Mouse (Mus musculus): Measurements from ENCODE around the gene Psph. TPM values are rescaled to one million over a fixed set of nuclear protein-coding genes. Genes with fewer than 3 reads are reported as not detected.
"Not testable (repeated sequence)": the region's sequence is repeated elsewhere in the genome, so short reads cannot be mapped to it uniquely, and the experiment has no call there.

Gene Psph
- polyA plus RNA-seq, 1 experiment from 2014 or later, result 20.8 TPM

GRCm38 (mm10) chr5:129782211-129782610 is 5.0 kb downstream of the Psph start:
- H3K27me3 ChIP-seq (replicated peaks; ENCODE audit: insufficient read depth, low read length), result no peaks in the 10 kb centered on the region
- WGBS, result 38% methylated on average over 3 of the region's 3 CpGs
- no peak for ATAC-seq
- no peak overlapping the region for H3K27ac ChIP-seq (ENCODE audit: low read length)
- peak; percentile 52 for DNase-seq (ENCODE audit: low spot score)
- H3K9me3 ChIP-seq (ENCODE audit: low read length), result no peaks in the 10 kb centered on the region
- peaks cover 6% of the 10 kb centered on the region; the same call in 1 of the 2 replicates for H3K4me1 ChIP-seq (ENCODE audit: insufficient read depth, low read depth, low read length)
- H3K4me3 ChIP-seq (ENCODE audit: low read depth, low read length), result no peak overlapping the region
- TF ChIP-seq CTCF (IDR thresholded peaks at IDR 0.05) (peak; percentile 74), EP300 (IDR thresholded peaks at IDR 0.05) (no peak)
- H3K36me3 ChIP-seq (ENCODE audit: insufficient read depth, low read length), result no peaks in the 10 kb centered on the region
- H3K4me2 ChIP-seq (replicated peaks; ENCODE audit: low read depth, low read length), result no peak overlapping the region
- H3K9ac ChIP-seq (replicated peaks; ENCODE audit: low read depth), result no peak overlapping the region

GRCm38 (mm10) chr5:129780131-129780530 is 7.1 kb downstream of the Psph start:
- H3K4me3 ChIP-seq (ENCODE audit: low read depth, low read length), result no peak overlapping the region
- H3K27ac ChIP-seq (ENCODE audit: low read length), result no peak overlapping the region
- DNase-seq (ENCODE audit: low spot score) (no peak), ATAC-seq (no peak)
- no peaks in the 10 kb centered on the region for H3K36me3 ChIP-seq (ENCODE audit: insufficient read depth, low read length)
- no peak overlapping the region for H3K9ac ChIP-seq (replicated peaks; ENCODE audit: low read depth)
- H3K27me3 ChIP-seq (replicated peaks; ENCODE audit: insufficient read depth, low read length), result no peaks in the 10 kb centered on the region
- 94% methylated on average over 3 of the region's 3 CpGs for WGBS
- H3K4me2 ChIP-seq (replicated peaks; ENCODE audit: low read depth, low read length), result no peak overlapping the region
- no peaks in the 10 kb centered on the region for H3K4me1 ChIP-seq (ENCODE audit: insufficient read depth, low read depth, low read length)
- TF ChIP-seq CTCF (IDR thresholded peaks at IDR 0.05), result no peak
- no peak for TF ChIP-seq EP300 (IDR thresholded peaks at IDR 0.05)
- H3K9me3 ChIP-seq (ENCODE audit: low read length), result no peaks in the 10 kb centered on the region

DNA sequence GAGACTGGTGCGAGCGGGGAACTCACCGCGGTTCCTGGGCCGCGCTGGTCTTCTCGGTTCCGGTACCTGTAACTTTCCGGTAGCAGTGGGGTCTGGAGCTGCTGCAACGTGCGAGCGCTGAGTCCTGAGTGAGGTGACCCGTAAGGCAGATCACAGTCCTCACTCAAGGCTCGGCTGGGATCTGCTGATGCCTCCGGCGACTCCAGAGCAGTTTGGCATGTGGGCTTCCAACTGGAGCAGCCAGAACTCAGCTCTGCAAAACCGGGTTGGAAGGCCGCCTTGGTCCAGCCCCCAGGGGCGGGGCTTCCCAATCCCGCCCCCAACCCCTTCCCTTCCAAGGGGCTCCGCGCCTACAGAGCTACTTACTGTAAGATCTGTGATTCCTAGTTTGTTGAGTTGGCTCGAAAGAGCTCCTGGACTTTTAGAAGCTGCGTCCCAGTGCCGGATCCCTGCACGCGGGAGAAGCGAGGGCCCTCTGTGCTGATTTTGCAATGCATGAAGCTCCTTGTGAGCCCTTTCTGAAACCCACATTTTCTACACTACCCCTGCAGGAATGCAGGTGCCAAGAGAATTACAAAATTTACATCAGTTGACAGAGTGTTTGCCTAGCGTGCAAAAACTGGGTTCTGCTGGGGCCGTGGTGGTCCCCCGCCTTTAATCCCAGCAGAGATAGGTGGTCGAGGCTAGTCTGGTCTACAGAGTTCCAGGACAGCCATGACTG is 8.1 kb downstream of the Psph start:
- TF ChIP-seq CTCF (IDR thresholded peaks at IDR 0.05) (no peak), EP300 (IDR thresholded peaks at IDR 0.05) (no peak)
- ATAC-seq (peak; percentile 90), DNase-seq (ENCODE audit: low spot score) (peak; percentile 68)
- Histone ChIP-seq H3K4me2 (replicated peaks; ENCODE audit: low read depth, low read length) (peak overlapping the region; percentile 89), H3K4me3 (ENCODE audit: low read depth, low read length) (peak overlapping the region; percentile 45), H3K9ac (replicated peaks; ENCODE audit: low read depth) (peak overlapping the region; percentile 43), H3K27me3 (replicated peaks; ENCODE audit: insufficient read depth, low read length) (no peaks in the 10 kb centered on the region), H3K4me1 (ENCODE audit: insufficient read depth, low read depth, low read length) (no peaks in the 10 kb centered on the region), H3K27ac (ENCODE audit: low read length) (no peak overlapping the region), H3K9me3 (ENCODE audit: low read length) (no peaks in the 10 kb centered on the region), H3K36me3 (ENCODE audit: insufficient read depth, low read length) (no peaks in the 10 kb centered on the region)
- WGBS, result under 1% methylated on average over 32 of the region's 32 CpGs

GRCm38 (mm10) chr5:129778348-129778995 is 8.8 kb downstream of the Psph start:
- no peak for DNase-seq (ENCODE audit: low spot score)
- H3K4me2 ChIP-seq (replicated peaks; ENCODE audit: low read depth, low read length), result peak overlapping the region; percentile 89
- no peak for ATAC-seq
- no peak for TF ChIP-seq CTCF (IDR thresholded peaks at IDR 0.05)
- no peak for TF ChIP-seq EP300 (IDR thresholded peaks at IDR 0.05)
- H3K9me3 ChIP-seq (ENCODE audit: low read length), result no peaks in the 10 kb centered on the region
- no peak overlapping the region for H3K27ac ChIP-seq (ENCODE audit: low read length)
- WGBS, result 36% methylated on average over 11 of the region's 11 CpGs
- peak overlapping the region; percentile 43 for H3K9ac ChIP-seq (replicated peaks; ENCODE audit: low read depth)
- H3K27me3 ChIP-seq (replicated peaks; ENCODE audit: insufficient read depth, low read length), result no peaks in the 10 kb centered on the region
- H3K4me1 ChIP-seq (ENCODE audit: insufficient read depth, low read depth, low read length), result no peaks in the 10 kb centered on the region
- H3K4me3 ChIP-seq (ENCODE audit: low read depth, low read length), result peak overlapping the region; percentile 45
- no peaks in the 10 kb centered on the region for H3K36me3 ChIP-seq (ENCODE audit: insufficient read depth, low read length)

DNA sequence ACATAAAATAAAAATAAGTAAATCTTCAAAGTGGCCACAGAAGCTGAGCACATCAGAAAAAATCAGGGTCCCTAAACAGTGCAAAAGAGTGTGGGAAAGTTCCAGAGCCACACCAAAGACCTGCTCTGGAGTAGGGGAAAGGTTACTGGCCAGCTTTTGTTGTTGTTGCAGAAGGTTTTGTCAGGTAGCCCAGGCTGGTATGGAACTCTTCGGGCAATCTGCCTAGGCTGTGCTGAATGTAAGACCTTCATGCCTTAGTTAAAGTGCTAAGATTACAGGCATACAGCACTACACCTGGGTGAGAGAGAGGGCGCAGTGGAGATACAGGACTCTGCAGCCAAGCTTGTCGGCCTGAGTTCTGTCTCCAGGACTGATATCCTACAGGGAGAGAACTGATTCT is 12.6 kb downstream of the Psph start:
- TF ChIP-seq CTCF (IDR thresholded peaks at IDR 0.05) (no peak), EP300 (IDR thresholded peaks at IDR 0.05) (no peak)
- no peak overlapping the region for H3K4me2 ChIP-seq (replicated peaks; ENCODE audit: low read depth, low read length)
- DNase-seq (ENCODE audit: low spot score) (no peak), ATAC-seq (no peak)
- H3K36me3 ChIP-seq (ENCODE audit: insufficient read depth, low read length), result no peaks in the 10 kb centered on the region
- H3K4me3 ChIP-seq (ENCODE audit: low read depth, low read length), result no peak overlapping the region
- H3K27ac ChIP-seq (ENCODE audit: low read length), result no peak overlapping the region
- H3K9me3 ChIP-seq (ENCODE audit: low read length), result no peaks in the 10 kb centered on the region
- H3K4me1 ChIP-seq (ENCODE audit: insufficient read depth, low read depth, low read length), result no peaks in the 10 kb centered on the region
- whole genome bisulfite sequencing, result 76% methylated on average over 3 of the region's 3 CpGs
- H3K27me3 ChIP-seq (replicated peaks; ENCODE audit: insufficient read depth, low read length), result no peaks in the 10 kb centered on the region
- no peak overlapping the region for H3K9ac ChIP-seq (replicated peaks; ENCODE audit: low read depth)

GRCm38 (mm10) chr5:129773330-129773729 is 13.9 kb downstream of the Psph start:
- 71% methylated on average over 4 of the region's 4 CpGs for WGBS
- DNase-seq (ENCODE audit: low spot score); H3K27me3 ChIP-seq (replicated peaks; ENCODE audit: insufficient read depth, low read length): not testable (repeated sequence)

More at GRCm38 (mm10) chr5:129773330-129773729, 13.9 kb downstream of the Psph start:
- not testable (repeated sequence) for H3K4me3 ChIP-seq (ENCODE audit: low read depth, low read length); ATAC-seq; H3K4me1 ChIP-seq (ENCODE audit: insufficient read depth, low read depth, low read length); H3K9me3 ChIP-seq (ENCODE audit: low read length); H3K4me2 ChIP-seq (replicated peaks; ENCODE audit: low read depth, low read length); H3K9ac ChIP-seq (replicated peaks; ENCODE audit: low read depth); H3K36me3 ChIP-seq (ENCODE audit: insufficient read depth, low read length); H3K27ac ChIP-seq (ENCODE audit: low read length)

Data from lung, postnatal 0 days (tissue).